Mouse (Mus musculus) kidney, postnatal 25 days (tissue): ENCODE results near the gene Copz2.
"Not testable (repeated sequence)": the region's sequence is repeated elsewhere in the genome, so short reads cannot be mapped to it uniquely, and the experiment has no call there.

Source experiments
- DNase-seq, 2 experiments: peaks; one replicate each; pipeline ENCODE4 v3.0.0; 2021; ENCODE audit warnings: mixed read lengths in 2 of 2

Copz2 gene

DNA sequence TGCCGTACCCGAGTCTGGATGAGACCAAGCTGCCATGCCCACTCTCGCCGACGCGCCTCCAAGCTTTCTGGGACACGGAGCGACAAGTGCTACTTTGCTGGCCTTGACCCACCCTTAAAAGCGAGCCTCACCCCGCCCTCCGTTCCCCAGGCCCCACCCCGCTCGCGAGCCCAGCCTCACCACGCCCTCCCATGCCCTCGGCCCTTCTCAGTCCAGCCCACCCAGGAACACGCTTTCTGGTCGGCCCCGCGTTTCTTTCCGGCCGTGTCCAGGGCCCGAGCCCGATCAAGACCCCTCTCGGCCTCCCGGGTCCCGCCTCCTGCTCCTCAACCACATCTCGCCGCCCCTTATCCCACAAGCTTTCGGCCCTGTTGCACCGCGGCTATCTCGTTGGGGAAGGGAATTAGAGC lies 20.3 kb upstream of the Copz2 start:
- peak; percentile 91 to 95 for DNase-seq

DNA sequence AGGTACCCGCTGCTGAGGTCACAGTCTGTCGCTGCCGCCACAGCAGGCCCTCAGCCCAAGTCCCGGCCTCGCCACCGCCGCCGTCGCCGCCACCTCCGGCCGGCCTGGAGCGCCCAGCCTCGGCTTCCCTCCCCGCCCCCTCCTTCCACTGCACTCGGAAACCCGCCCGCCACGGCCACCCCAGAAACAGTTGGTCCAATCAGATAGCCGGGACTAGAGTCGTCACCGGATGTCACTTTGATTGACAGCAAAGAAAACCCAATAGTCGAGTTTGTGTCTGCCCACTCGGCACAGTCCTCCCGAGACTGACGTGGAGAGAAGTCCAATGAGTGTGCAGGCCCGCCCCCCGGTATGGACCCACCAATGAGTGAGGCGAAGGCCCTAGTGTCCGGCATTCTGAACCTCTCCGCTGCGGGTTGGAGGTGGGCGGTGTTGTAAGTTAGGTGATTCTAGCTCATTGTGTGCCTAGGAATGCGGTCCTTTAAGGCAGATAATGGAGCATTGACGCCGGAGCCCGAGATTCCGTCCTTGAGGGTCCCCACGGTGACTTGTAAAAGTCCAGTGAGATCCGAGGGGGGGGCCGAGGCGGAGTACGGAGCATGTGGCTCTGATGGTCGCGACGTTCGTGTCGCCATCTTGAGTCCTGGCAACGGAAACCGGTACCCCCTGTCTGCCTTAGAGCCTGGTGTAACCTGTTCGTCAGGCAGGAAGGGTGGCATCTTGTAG lies 19.7 kb upstream of the Copz2 start, which contains the start of gene Nfe2l1:
Gene Nfe2l1 (minus strand): TSS at position 156 of the 726 bp plus-strand sequence.
- peak; percentile 99 to 100 for DNase-seq

GRCm38 (mm10) chr11:96830539-96831216 lies 19.0 kb upstream of the Copz2 start:
- no peak for DNase-seq

DNA sequence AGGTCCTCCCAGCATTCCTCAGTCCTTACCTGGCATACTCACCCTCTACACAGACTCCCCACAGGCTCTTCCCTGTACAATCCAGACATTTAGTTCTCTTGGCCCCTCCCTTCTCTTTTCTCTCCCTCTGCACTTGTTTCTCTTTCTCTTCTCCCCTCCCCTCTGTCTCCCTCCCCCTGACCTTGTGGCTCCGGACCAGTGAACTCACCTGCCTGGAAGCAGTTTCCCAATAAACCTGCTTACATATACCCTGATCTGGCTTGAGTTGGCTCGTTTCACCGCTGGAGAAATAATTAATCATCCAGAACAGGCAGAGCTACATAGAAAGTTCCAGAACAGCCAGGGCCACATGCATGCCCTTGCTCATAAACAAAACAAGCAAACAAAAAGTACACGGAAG lies 18.2 kb upstream of the Copz2 start:
- DNase-seq = peak; percentile 61 to 88

DNA sequence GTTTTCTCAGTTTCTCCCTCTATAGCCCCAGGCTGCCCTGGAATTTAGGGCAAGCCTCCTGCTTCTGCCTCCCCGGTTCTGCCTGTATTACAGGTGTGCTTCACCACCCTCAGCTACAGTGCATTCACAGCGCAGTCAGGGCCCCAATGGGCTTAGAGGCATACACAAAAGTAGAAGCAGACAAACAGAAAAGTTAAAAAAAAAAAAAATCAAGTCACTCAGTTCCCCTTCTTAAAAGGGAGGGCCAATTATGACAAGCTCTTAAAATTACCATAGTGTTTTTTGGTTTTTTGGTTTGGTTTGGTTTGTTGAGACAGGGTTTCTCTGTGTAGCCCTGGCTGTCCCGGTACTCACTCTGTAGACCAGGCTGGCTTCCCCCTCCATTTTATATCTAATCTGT lies 17.1 kb upstream of the Copz2 start:
- DNase-seq = no peak

DNA sequence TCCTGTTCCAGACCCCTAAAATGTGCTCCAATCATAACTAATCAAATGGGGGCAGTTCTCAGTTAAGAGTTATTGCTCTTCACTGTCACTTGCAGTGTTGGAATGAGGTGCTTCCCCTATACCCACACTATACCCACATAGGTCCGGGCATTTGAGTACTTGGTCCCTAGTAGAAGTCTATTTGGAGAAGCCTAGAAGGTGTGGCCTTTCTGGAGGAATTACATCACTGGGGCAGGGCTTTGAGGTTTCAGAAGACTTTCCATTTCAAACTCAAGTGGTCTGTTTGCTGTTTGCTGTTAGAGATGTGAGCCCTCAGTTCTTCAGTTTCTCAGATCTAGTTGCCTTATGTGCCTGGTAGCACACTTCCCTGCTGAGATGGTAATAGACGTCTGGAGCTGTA lies 16.7 kb upstream of the Copz2 start:
- no peak for DNase-seq

- DNase-seq = no peak
Observed at GRCm38 (mm10) chr11:96834127-96834526, 15.5 kb upstream of the Copz2 start.

- DNase-seq = no peak
Observed at GRCm38 (mm10) chr11:96837298-96837697, 12.4 kb upstream of the Copz2 start.

DNA sequence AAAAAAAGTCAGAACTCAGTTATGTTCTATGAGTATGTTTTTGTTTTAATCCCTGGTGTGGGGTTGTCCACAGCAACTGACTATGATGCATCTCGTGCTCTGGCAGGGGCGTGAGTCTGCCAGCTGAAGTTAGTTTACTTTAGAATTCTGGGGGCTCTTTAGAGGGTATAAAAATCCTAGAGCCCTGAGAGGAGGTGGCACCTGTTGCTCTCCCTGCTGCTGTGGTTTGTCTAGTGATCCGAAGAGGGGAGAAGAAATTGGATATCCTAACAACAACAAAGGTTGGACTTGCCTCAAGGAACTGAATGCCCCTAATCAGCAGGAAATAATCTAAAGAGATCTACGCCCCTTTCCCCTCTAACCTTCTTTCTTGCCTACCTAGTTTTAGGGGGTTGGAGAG lies 11.3 kb upstream of the Copz2 start:
- no peak for DNase-seq

DNA sequence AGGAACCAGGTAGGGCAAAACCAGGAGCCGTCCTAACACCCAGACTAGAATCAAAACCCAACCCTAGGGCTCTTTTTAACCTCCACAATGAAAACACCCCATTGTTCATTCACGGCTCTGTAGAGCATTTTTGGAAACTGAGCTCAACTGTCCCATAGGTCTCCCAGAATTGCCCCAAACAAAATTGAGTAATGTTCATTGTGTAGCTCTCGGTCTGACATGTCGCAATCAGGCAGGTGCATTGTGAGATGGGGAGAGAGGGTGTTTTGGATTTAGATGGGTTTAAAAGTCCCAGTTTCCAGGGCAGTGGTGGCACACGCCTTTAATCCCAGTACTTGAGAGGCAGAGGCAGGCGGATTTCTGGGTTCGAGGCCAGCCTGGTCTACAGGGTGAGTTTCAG lies 10.2 kb upstream of the Copz2 start:
- no peak for DNase-seq

GRCm38 (mm10) chr11:96839877-96840276 lies 9.8 kb upstream of the Copz2 start:
- DNase-seq = no peak

DNA sequence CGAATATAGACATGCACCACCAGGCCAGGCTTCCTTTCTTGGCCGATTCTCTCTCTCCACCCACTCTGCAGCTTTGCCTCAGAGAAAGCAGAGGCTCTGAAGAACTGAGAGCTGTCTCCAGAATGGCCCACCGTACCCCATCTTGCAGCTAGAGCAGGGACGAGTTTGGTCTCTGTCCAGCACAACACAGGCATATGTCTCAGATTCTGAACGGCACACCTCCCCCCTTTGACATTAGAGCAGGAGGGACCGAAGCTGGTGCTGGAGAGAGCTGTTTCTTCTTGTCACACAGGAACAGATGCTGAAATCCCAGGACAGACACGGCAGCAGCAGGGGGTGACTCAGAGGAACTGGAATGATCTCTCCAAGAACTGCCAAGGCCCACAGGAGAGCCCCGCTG lies 9.4 kb upstream of the Copz2 start:
- no peak for DNase-seq

GRCm38 (mm10) chr11:96843627-96844026 lies 6.0 kb upstream of the Copz2 start:
- DNase-seq = no peak

DNA sequence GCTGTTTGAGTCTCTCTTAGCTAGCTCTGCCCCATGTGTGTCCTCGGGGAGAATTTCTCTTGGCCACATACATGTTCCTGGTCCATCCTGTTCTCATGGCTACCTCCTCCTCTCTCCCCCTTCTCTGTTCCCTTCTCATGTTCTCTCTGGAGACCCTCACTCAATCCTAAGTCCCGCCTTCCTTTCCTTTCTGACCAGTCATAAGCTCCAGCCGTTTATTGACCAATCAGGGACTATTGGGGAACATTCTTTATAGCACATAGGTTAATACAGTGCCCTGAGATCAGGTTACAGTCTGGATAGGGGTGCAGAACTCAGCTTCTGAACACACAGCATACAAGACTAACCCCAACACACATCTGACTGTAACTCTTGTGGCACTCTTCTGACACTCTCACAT lies 2.4 kb upstream of the Copz2 start:
- DNase-seq = no peak

- no peak for DNase-seq
Observed at GRCm38 (mm10) chr11:96848694-96849093, 976 bp upstream of the Copz2 start.

DNA sequence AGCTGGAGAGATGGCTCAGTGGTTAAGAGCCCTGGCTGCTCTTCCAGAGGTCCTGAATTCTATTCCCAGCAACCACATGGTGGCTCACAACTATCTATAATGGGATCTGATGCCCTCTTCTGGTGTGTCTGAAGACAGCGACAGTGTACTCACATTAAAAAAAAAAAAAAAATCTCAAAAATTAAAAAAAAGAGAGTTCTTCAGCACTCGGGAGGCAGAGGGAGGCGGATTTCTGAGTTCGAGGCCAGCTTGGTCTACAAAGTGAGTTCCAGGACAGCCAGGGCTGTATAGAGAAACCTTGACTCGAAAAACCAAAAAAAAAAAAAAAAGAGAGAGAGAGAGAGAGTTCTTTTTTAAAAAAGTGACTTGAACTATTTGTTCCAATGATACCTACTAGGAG lies 525 bp upstream of the Copz2 start:
- not testable (repeated sequence) for DNase-seq

DNA sequence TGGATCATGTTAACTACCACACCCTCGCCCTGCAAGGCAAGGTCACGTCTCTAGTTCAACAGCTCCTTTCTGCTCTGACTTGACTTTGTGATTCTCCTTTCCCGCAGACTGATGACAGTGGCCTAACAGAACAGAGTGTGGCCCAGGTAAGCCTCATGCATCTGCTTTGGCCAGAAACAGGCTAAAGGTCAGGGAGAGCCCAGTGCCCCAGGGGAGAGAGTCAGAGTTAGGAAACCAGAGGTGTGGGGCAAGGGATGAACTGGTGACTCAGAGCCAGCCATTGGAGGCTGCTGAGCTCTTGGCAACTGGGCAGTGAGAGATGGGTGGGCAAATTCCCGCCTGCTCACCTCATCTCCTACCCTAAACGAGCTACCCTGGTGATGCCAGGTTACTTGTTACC lies 7.8 kb downstream of the Copz2 start:
- no peak for DNase-seq

DNA sequence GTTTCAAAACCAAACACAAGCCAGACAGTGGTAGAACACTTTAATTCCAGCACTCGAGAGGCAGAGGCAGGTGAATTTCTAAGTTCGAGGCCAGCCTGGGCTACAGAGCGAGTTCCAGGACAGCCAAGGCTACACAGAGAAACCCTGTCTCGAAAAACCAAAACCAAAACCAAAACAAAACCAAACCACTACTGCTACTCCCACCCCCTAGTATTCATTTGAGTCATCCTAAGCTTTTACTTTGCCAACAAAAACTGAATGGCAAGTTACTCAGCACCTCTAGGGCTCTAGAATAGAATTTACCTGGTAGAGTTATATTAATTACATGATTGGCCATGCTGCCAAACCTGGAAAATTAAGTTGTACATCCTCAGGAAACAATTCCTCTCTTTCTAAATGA lies 10.0 kb downstream of the Copz2 start:
- DNase-seq = no peak

DNA sequence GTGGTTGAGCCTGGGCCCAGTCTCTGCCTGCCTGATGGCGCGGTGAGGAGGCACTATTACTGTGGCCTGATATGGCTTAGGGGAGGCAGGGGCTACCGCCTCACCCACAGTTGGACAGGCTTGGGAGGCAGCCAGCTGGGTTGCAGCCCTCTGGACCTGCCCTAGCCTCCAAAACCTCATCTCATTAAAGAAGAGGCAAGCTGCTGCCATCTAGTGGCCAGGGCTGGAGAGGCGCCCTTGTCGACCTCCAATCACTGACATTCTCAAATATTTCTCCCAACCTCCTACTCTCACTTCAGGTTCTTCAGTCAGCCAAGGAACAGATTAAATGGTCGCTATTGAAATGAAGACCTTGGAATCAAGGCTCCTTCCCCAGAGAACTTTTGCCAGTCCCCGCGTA lies 10.9 kb downstream of the Copz2 start:
- peak; percentile 90 to 93 for DNase-seq

GRCm38 (mm10) chr11:96861446-96861845 lies 11.8 kb downstream of the Copz2 start:
- peak; percentile 64 to 69 for DNase-seq

DNA sequence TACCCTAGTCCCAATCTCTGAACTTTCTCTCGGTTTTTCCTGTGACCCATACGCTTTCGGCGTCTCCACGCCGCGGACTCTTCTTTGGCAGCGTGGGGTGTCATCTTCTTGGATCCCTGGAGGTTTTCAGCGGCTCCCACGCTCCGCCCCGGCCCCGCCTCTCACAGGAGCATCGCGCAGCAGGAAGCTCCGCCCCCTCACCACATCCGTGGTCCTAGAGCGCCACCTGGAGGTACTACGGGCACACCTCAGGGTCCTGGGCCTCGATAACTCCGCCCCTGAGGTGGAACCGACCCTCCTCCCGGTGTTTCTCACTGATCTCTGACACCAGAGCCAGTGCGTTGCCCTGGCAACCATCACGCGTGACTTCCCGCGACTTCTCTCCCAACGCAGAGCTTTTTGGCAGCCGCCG lies 12.2 kb downstream of the Copz2 start:
- DNase-seq = peak; percentile 97 to 98

DNA sequence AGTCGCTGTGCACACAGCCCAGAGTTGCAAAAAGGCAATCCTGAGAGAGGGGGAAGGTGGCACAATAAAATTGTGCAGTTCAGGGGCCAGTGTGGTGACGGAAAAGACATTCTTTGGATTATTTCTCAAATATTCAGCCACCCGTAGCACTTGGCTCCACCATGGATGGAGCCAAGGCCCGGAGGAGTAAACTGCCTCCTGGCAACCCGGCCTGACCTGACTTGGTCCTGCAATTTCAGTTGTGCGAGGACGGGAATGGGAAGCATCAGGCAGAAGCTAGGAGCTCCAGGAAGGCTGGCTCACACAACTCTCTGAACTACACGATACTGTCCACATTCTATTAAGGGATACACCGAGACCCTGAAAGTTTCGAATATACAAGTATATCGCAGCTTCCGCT lies 12.9 kb downstream of the Copz2 start:
- DNase-seq = peak in 1 of 2 experiments; percentile 53

DNA sequence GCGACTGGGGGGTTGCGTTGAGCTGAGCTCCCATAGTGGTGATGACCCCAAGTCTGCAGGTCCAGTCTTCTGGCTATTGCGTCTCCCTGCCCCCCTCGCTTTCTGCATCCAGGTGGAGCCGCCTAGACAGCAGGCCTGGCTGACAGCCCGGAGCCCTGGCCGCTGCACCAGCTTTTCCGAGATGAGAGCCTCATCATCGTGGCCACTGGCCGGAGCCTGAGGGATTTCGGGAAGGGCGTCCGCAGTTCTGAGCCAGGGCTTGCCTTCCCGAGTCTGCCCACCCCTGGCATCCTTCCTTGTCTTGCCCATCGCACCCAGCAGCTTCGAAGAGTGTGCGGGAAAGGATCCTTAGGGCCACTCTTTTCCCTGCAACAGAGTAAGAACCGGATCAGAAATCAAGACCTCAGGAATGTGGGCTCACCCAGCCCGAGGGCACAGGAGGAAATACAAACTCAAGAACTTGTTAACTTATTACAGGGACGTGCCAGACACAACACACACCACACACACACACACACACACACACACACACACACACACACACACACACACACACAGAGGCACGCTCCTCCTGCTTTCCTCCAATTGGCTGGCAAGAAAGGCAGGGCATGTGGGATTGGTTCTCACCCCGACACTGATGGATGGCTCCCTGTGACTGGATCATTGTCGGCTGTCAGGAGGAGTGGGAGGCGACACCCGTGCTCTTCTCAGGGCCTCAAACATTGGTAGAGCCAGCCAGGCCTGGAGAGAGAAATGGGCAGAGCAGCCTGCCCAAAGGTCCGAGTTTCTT lies 13.7 kb downstream of the Copz2 start:
- DNase-seq = peak; percentile 73 to 90

GRCm38 (mm10) chr11:96867149-96867548 lies 17.5 kb downstream of the Copz2 start:
- peak; percentile 73 to 79 for DNase-seq
